Mouse (Mus musculus): Measurements from ENCODE around the gene Igfn1. TPM values are rescaled to one million over a fixed set of nuclear protein-coding genes. Genes with fewer than 3 reads are reported as not detected.

Igfn1 gene
- total RNA-seq, 4 experiments from 2014 or later, result 28.7 to 98.0 (median 63.2) TPM

- DNase-seq (ENCODE audit: low spot score in 2 of 2), result no peak
These were observed 2.0 kb upstream of the Igfn1 start for GRCm38 (mm10) chr1:136008159-136008533.

DNA sequence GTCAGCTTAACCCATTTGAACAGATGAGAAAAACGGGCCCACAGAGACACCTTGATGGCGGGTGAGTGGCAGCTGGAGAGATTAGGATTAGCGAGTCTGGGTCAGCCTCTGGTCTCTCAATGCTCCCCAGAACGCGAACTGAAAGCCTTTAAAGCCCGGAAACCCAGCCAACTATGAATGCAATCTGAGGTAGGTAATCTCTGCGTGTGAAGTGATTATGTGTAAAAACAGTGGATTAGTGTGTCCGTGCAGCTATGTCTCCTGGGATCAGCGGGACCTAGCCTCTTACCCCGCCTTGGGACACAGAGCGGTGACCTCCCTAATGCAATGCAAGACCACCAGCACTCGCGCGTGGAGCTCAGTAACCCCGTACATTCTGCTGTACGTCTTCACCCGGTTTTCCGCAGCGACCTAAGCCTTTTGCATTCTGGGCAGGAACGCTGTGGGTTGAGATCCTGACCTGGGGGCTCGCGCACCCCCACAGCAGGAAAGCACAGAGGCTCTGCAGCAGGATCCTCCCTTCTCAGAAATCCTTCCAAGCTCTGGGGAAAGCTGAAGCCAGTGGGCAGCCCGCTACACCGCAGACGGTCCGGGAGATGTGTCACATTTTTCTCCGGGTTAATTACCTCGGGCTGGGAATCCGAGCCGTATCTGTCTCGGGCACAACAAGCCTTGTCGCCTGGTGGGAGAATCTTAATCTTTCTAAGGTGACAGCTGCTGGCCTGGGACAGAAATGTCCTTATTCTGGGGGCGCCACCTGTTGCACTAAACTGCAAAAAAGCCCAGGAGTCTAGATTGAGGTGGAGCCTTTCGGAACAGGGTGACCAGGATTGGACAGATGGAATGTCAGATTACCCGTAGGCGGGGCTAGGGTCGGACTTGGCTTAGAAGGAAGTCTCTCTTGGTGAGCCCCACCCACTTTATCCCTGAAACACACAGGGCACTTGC lies 1.3 kb upstream of the Igfn1 start, which contains the start of gene Tmem9:
TSS of gene Tmem9 (plus strand) at position 940 of the 948 bp plus-strand sequence.
- DNase-seq (ENCODE audit: low spot score in 2 of 2), result peak; percentile 83 to 89

- no peak for DNase-seq (ENCODE audit: low spot score in 2 of 2)
These were observed 4.7 kb downstream of the Igfn1 start for GRCm38 (mm10) chr1:136001438-136001837.

GRCm38 (mm10) chr1:135999720-136000287 lies 6.3 kb downstream of the Igfn1 start:
- DNase-seq (ENCODE audit: low spot score in 2 of 2), result no peak

- peak in 1 of 2 experiments; percentile 44 for DNase-seq (ENCODE audit: low spot score in 2 of 2)
These were observed 8.6 kb downstream of the Igfn1 start for GRCm38 (mm10) chr1:135997537-135997936.

DNA sequence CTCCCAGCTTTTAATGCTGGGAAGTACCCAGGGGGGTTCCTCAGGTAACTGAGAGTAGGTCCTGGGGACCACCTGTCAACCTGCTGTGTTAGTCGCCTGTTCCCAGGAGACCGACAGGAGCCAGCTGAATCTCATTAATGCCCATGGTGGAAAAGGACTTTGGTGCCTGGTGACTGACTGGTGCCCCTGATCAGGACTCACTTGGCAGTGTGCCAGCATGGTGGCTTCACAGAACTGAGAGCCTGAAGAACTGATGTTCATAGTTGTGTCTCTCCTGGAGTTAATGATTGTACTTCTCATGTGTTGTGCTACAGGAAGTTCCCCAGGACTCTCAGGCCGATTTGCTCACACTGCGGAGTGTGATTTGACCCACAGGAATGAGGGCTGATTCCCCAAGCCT lies 12.7 kb downstream of the Igfn1 start:
- no peak for DNase-seq (ENCODE audit: low spot score in 2 of 2)

- no peak for DNase-seq (ENCODE audit: low spot score in 2 of 2)
These were observed 16.3 kb downstream of the Igfn1 start for GRCm38 (mm10) chr1:135989876-135990275.

- DNase-seq (ENCODE audit: low spot score in 2 of 2), result no peak
These were observed 22.0 kb downstream of the Igfn1 start for GRCm38 (mm10) chr1:135984105-135984504.

DNA sequence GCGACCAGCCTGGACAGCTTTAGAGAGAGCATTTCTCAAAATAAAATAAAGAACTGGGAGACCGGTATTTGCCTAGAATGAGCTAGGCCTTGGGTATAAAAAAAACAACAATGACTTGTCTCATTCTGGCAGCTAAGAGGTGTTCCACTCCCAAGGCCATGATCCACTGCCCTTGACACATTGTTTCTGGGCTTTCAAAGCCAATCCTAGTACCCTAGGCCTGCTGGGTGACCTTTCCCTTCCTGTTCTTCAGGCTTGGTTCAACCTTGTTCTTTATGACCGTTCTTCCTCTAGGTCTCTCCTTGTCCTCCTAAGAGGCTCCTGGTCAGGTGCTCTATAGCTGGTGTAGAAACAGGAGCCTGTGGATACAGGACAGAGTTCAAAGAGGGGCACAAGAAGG lies 33.6 kb downstream of the Igfn1 start:
- DNase-seq (ENCODE audit: low spot score in 2 of 2), result no peak

DNA sequence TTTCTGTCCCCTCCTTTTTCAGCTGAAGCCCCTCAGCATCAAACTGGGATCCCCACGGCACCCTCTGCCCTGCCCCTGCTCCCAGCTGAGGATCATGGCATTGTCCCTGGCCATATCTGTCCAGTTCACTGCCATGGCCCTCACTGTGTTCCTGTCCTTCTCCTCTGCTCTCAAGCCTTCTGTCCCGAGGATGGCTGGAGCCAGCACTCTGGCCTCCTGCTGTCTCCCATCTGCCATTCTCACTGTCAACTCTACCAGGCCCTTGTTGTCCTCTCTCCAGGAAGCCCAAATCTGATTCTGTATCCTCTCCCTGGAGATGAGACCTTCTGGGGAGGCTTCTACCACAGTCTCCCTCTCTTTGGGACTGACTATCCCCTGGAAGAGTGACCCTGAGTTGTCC lies 35.7 kb downstream of the Igfn1 start:
- no peak for DNase-seq (ENCODE audit: low spot score in 2 of 2)

GRCm38 (mm10) chr1:135967739-135968138 lies 38.4 kb downstream of the Igfn1 start:
- DNase-seq (ENCODE audit: low spot score in 2 of 2), result no peak

- DNase-seq (ENCODE audit: low spot score in 2 of 2), result no peak
These were observed 41.6 kb downstream of the Igfn1 start for GRCm38 (mm10) chr1:135964561-135964960.

GRCm38 (mm10) chr1:135963177-135963576 lies 43.0 kb downstream of the Igfn1 start:
- no peak for DNase-seq (ENCODE audit: low spot score in 2 of 2)

GRCm38 (mm10) chr1:135958483-135958882 lies 47.7 kb downstream of the Igfn1 start:
- no peak for DNase-seq (ENCODE audit: low spot score in 2 of 2)

- no peak for DNase-seq (ENCODE audit: low spot score in 2 of 2)
These were observed 57.3 kb downstream of the Igfn1 start for GRCm38 (mm10) chr1:135948871-135949270.

DNA sequence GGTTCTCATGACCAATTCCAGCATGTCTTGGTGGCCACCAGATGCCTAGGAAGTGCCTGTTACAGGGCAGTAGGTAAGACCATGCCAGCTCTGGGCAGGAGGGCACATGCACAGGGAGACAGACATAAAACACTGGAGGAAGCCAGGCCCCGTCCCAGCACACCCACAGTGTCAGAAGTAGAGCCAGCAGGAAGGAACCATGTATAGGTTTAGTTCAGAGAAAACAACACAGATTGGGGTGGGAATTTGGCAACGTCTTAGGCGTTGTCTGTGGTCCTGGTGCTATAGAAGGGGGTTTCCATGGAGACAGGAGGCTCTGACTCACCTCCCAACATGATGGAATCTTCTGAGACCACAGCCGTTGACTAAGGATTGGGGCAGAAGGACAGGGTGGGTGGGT lies 59.9 kb downstream of the Igfn1 start:
- DNase-seq (ENCODE audit: low spot score in 2 of 2), result no peak

GRCm38 (mm10) chr1:135945711-135946110 lies 60.4 kb downstream of the Igfn1 start:
- DNase-seq (ENCODE audit: low spot score in 2 of 2), result peak in 1 of 2 experiments; percentile 27

GRCm38 (mm10) chr1:135944526-135945259 lies 61.4 kb downstream of the Igfn1 start:
- DNase-seq (ENCODE audit: low spot score in 2 of 2), result peak; percentile 52 to 60

DNA sequence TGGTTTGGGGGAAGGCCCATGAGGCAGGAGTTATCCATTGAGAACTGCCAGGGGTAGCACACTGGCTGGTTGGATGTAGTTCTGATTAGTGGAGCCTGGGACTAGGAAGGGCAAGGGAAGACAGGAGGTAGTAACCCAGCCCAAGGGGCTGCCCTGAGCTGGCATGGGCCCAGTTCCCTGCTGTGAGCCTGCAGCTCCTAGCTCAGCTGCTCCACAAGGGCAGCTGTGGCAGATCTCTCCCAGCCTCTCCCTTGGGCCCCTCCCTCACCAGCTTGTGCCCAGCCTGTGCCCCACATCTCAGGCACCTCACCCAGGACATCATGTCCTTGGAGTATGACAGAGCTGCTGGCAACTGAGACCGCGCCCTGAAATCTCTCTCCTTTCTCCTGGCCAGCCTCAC lies 62.4 kb downstream of the Igfn1 start:
- no peak for DNase-seq (ENCODE audit: low spot score in 2 of 2)

GRCm38 (mm10) chr1:135942116-135942515 lies 64.0 kb downstream of the Igfn1 start:
- no peak for DNase-seq (ENCODE audit: low spot score in 2 of 2)

DNA sequence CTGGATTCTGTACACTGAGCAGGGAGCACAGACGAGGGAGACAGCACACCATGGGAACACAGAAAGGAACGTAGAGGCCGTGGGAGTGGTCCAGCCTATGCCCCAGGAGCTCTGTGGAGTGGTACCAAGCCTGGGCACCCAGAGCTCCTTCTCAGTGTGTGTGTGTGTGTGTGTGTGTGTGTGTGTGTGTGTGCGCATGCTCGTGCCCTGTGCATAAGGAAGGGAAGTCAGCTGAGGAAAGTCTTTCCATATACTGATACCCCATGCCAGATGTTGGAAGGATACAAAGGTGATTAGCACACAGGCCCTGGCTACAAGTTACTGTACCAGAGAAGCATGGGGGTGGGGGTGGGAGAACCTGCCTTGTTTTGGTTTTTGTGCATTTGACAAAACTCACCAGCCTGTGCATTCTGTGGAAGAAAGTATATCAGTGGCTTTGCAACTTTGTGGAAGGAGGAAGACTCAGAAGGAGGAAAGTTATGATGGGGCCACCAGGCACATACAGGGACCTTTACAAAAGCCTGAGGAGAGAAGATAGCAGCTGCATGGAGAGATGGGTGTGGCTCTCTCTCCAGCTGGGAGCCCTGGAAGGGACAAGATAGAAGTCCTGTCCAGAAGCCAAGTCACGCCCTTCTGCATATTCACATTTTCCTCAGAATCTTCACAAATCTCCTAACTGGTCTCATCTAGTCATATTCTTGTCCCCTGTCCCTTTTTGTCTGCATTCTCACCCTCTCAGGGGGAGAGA lies 64.7 kb downstream of the Igfn1 start:
- no peak for DNase-seq (ENCODE audit: low spot score in 2 of 2)
